Mouse (Mus musculus) thymus, adult 2 months (tissue): ENCODE results near the gene Scn11a. TPM values are rescaled to one million over a fixed set of nuclear protein-coding genes. Genes with fewer than 3 reads are reported as not detected.

Experiments used
- DNase-seq: peaks from one replicate; pipeline ENCODE4 v3.0.0; 2021
- H3K27ac ChIP-seq: fragments of 200-500 bp; 2 replicates; pipeline ENCODE4 v1.5.1; 2012; ENCODE audit warnings: low read length, control low read depth; ENCODE audit not compliant: control insufficient read depth, insufficient read depth
- H3K27me3 ChIP-seq: fragments of 200-500 bp; 2 replicates; pipeline ENCODE4 v1.6.1; 2012; ENCODE audit warnings: mild to moderate bottlenecking, low read length, moderate library complexity, mixed read lengths; ENCODE audit not compliant: control insufficient read depth, insufficient read depth
- H3K36me3 ChIP-seq: fragments of 200-500 bp; 2 replicates; pipeline ENCODE4 v1.6.1; 2012; ENCODE audit warnings: mild to moderate bottlenecking, low read length, moderate library complexity; ENCODE audit not compliant: control insufficient read depth, insufficient read depth
- H3K4me1 ChIP-seq: fragments of 200-500 bp; replicated peaks from 2 replicates; pipeline ENCODE4 v1.6.1; 2012; ENCODE audit warnings: low read length; ENCODE audit not compliant: control insufficient read depth, insufficient read depth
- H3K4me3 ChIP-seq: fragments of 200-500 bp; 2 replicates; pipeline ENCODE4 v1.5.1; 2012; ENCODE audit warnings: mild to moderate bottlenecking, low read length, control low read depth, moderate library complexity; ENCODE audit not compliant: control insufficient read depth, insufficient read depth
- CTCF ChIP-seq: fragments of 200-500 bp; IDR thresholded peaks from 2 replicates; pipeline ENCODE4 v1.5.1; 2012; ENCODE audit warnings: mild to moderate bottlenecking, control low read depth, low read length, moderate library complexity, borderline replicate concordance; ENCODE audit not compliant: control insufficient read depth, poor library complexity, insufficient read depth; ENCODE audit errors: extremely low read depth
- POLR2A ChIP-seq: fragments of 200-500 bp; IDR thresholded peaks from 2 replicates; pipeline ENCODE4 v1.6.1; 2012; ENCODE audit warnings: mild to moderate bottlenecking, low read length, control low read depth, moderate library complexity; ENCODE audit not compliant: control insufficient read depth, poor library complexity, insufficient read depth; ENCODE audit errors: extremely low read depth
- WGBS: fragments of 180-500 bp; shearing (Covaris S2); methylation state at CpG from one replicate; pipeline ENCODE4 v1.1.7; 2018; 5-methylcytosine and 5-hydroxymethylcytosine counted together
- polyA plus RNA-seq: library from polyadenylated mRNA; depleted of rRNA; stranded (reverse); fragments of >200 nt; gene quantifications from 2 replicates; pipeline ENCODE4 v1.2.3, GENCODE M21; 2012; rRNA removed

The Scn11a gene
- polyA plus RNA-seq: 0.04 TPM in 1 of 2 replicates, not detected in the other

- Histone ChIP-seq H3K4me3 (no peak within 1 kb of the TSS), H3K4me1 (peaks cover 8% of the 10 kb centered on the region), H3K27ac (no peak within 1 kb of the TSS), H3K36me3 (no peaks in the 10 kb centered on the region), H3K27me3 (no peaks in the 10 kb centered on the region)
- WGBS: 73% methylated on average over 4 of the region's 4 CpGs
- no peak for DNase-seq
- no peak for TF ChIP-seq CTCF
- no peak for TF ChIP-seq POLR2A
Measured at GRCm38 (mm10) chr9:119825297-119825696, at the start of gene Scn11a. Scn11a (minus strand) TSS chr9:119825456.

- no peaks in the 10 kb centered on the region for H3K36me3 ChIP-seq
- WGBS: 86% methylated on average over 8 of the region's 8 CpGs
- H3K4me1 ChIP-seq: no peaks in the 10 kb centered on the region
- H3K27me3 ChIP-seq: no peaks in the 10 kb centered on the region
- no peak for DNase-seq
- no peak overlapping the region for H3K4me3 ChIP-seq
- H3K27ac ChIP-seq: no peak overlapping the region
- no peak for TF ChIP-seq CTCF
- TF ChIP-seq POLR2A: no peak
Measured at GRCm38 (mm10) chr9:119854170-119854569, 28.9 kb upstream of the Scn11a start.

- no peak for DNase-seq
- no peak for TF ChIP-seq POLR2A
- TF ChIP-seq CTCF: no peak
- Histone ChIP-seq H3K36me3 (no peaks in the 10 kb centered on the region), H3K4me3 (no peak overlapping the region), H3K27me3 (no peaks in the 10 kb centered on the region), H3K27ac (no peak overlapping the region), H3K4me1 (no peaks in the 10 kb centered on the region)
- 54% methylated on average over 2 of the region's 2 CpGs for WGBS
Measured at GRCm38 (mm10) chr9:119853071-119853846, 28.0 kb upstream of the Scn11a start.

DNA sequence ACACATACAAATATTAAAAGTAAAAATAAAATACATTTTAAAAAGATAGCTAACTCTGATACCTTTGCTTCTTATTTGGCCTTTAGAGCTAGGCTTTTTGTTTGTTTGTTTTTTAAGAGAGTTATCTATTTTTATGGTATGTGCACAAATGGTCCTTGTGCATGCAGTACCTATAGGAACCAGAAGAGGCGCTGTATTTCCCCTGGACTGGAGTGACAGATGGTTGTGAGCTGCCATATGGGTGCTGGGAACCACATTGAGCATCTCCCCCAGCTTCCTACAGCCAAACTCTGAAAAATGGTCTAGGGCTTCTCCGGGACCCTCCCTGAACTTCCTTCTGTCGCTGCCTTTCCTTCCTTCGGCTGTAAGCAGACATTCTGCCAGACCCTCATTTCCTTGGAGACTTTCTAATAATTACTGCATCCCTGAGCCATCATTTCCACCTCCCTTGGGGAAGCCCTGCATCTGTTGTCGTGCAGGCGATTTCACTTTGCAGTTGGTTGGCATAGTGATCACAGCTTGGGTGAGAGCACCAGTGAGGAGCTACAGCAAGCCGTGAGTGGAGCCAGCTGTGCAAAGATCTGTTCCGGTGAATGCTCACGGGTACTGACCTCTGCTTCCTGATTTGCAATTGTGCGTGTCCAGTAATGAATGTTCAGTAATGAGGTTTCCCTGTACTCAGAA is 27.2 kb upstream of the Scn11a start:
- 83% methylated on average over 10 of the region's 10 CpGs for WGBS
- no peak overlapping the region for H3K4me3 ChIP-seq
- H3K4me1 ChIP-seq: no peaks in the 10 kb centered on the region
- DNase-seq: no peak
- H3K27ac ChIP-seq: no peak overlapping the region
- no peaks in the 10 kb centered on the region for H3K36me3 ChIP-seq
- H3K27me3 ChIP-seq: no peaks in the 10 kb centered on the region
- no peak for TF ChIP-seq CTCF
- TF ChIP-seq POLR2A: no peak

- DNase-seq: no peak
- TF ChIP-seq POLR2A (no peak), CTCF (no peak)
- H3K27ac ChIP-seq: no peak overlapping the region
- no peak overlapping the region for H3K4me3 ChIP-seq
- no peaks in the 10 kb centered on the region for H3K27me3 ChIP-seq
- 73% methylated on average over 8 of the region's 8 CpGs for WGBS
- H3K36me3 ChIP-seq: no peaks in the 10 kb centered on the region
- no peaks in the 10 kb centered on the region for H3K4me1 ChIP-seq
Measured at GRCm38 (mm10) chr9:119849214-119849613, 24.0 kb upstream of the Scn11a start.

DNA sequence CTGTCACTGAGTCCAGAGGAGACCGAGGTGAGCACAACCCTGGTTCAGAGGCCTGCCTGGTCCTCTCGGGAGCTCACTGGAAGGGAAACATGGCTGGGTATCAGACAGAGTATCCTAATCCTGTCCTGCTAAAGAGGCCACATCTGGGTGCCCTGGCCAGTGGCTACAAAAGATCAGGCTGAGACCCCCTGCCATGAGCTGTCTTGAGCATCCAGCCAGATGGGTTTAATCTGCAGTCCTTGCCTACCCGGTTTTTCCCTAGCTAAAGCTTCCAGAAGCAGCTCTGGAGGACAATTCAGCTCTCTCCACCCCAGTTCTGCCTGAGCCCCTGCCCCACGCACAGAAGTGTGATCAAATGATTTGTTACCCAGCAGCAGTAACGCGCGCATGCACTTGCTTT is 23.4 kb upstream of the Scn11a start:
- no peak for TF ChIP-seq CTCF
- TF ChIP-seq POLR2A: no peak
- WGBS: 87% methylated on average over 7 of the region's 7 CpGs

GRCm38 (mm10) chr9:119847187-119847586 is 21.9 kb upstream of the Scn11a start:
- no peaks in the 10 kb centered on the region for H3K4me1 ChIP-seq
- H3K27me3 ChIP-seq: no peaks in the 10 kb centered on the region
- no peak for DNase-seq
- no peak overlapping the region for H3K4me3 ChIP-seq
- H3K36me3 ChIP-seq: no peaks in the 10 kb centered on the region
- H3K27ac ChIP-seq: no peak overlapping the region
- TF ChIP-seq CTCF (no peak), POLR2A (no peak)
- WGBS: 96% methylated on average over 6 of the region's 6 CpGs

More for the DNA sequence above, 23.4 kb upstream of the Scn11a start:
- no peaks in the 10 kb centered on the region for H3K27me3 ChIP-seq
- no peak for DNase-seq
- no peaks in the 10 kb centered on the region for H3K4me1 ChIP-seq
- H3K4me3 ChIP-seq: no peak overlapping the region
- H3K27ac ChIP-seq: no peak overlapping the region
- H3K36me3 ChIP-seq: no peaks in the 10 kb centered on the region
